17 mouse cellular contexts compared by ENCODE assay signal in the genomic region with DNA sequence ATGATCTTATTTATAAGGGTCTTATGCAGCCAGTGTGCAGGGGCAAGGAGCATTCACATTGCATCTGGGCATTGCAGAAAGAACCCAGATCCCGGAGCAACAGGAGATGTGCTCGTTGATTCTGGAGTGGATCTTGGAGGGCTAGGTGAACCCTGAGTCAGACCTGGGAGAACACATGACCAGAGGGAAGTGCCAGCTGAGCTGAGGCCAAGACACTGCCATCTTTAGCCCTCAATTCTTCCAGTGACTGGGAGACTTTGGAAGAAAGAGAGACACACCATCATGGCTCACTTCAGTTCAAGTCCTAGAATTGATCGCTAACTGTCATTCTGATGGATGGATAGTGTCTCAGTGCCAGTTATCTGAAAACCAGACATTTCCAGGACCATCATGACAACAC. TPM values are rescaled to one million over a fixed set of nuclear protein-coding genes. Genes with fewer than 3 reads are reported as not detected.
DNase-seq lines count a peak whose midpoint lies in the region; ATAC-seq and TF ChIP-seq lines count a peak whose summit lies in the region.
"Had no signal": no experiment of that assay in that cellular context is flagged by ENCODE, and none has a peak within 500 bp of the region (broad histone marks: within the 10 kb centered on the region; RNA-seq: fewer than 3 reads in every experiment).

No protein-coding gene starts in this region.

- H3K27ac ChIP-seq in hindbrain, postnatal 0 days = no peak overlapping the region
- H3K27ac ChIP-seq in hindbrain, embryonic 13.5 days = no peak overlapping the region
- H3K27ac ChIP-seq: embryonic facial prominence, embryonic 13.5 days; embryonic facial prominence, embryonic 15.5 days; forebrain, embryonic 10.5 days; forebrain, embryonic 12.5 days had no signal

- no peaks in the 10 kb centered on the region for H3K4me1 ChIP-seq in hindbrain, postnatal 0 days (ENCODE audit: insufficient read depth, low read length)
- no peaks in the 10 kb centered on the region for H3K4me1 ChIP-seq in hindbrain, embryonic 13.5 days (replicated peaks)
- H3K4me1 ChIP-seq: embryonic facial prominence, embryonic 13.5 days; embryonic facial prominence, embryonic 15.5 days; forebrain, embryonic 12.5 days had no signal

- H3K4me3 ChIP-seq in hindbrain, postnatal 0 days (ENCODE audit: low read length) = no peak overlapping the region
- no peak overlapping the region for H3K4me3 ChIP-seq in hindbrain, embryonic 13.5 days
- H3K4me3 ChIP-seq: embryonic facial prominence, embryonic 13.5 days; embryonic facial prominence, embryonic 15.5 days; erythroblast, embryonic 14.5 days; forebrain, embryonic 10.5 days; forebrain, embryonic 12.5 days had no signal

- H3K27me3 ChIP-seq in hindbrain, postnatal 0 days (ENCODE audit: insufficient read depth, low read length) = no peaks in the 10 kb centered on the region
- no peaks in the 10 kb centered on the region for H3K27me3 ChIP-seq in hindbrain, embryonic 13.5 days
- H3K27me3 ChIP-seq: embryonic facial prominence, embryonic 13.5 days; embryonic facial prominence, embryonic 15.5 days; forebrain, embryonic 12.5 days had no signal

- DNase-seq in cerebellum, postnatal 14 days = peak; percentile 23 to 38
- no peak for DNase-seq in cerebellum, adult 9-11 months
- DNase-seq in hindbrain, postnatal 0 days (ENCODE audit: low spot score) = peak; percentile 15
- DNase-seq: adrenal gland, adult 2 months; adrenal gland, postnatal 10 days; adrenal gland, postnatal 25 days; embryo, embryonic 11 days had no signal

- 78% methylated on average over 3 of the region's 3 CpGs for WGBS in hindbrain, postnatal 0 days
- WGBS in hindbrain, embryonic 13.5 days = 95% methylated on average over 3 of the region's 3 CpGs

- TF ChIP-seq CTCF in hindbrain, postnatal 0 days (IDR thresholded peaks at IDR 0.05; ENCODE audit: low read depth) = no peak

- no peak overlapping the region for H3K9ac ChIP-seq in hindbrain, postnatal 0 days (replicated peaks; ENCODE audit: low read length)
- no peak overlapping the region for H3K9ac ChIP-seq in hindbrain, embryonic 13.5 days
- H3K9ac ChIP-seq: embryonic facial prominence, embryonic 13.5 days; embryonic facial prominence, embryonic 15.5 days; forebrain, embryonic 12.5 days had no signal

- ATAC-seq in hindbrain, postnatal 0 days = 0 out of 2 replicates have a peak, but pooled peaks have one; percentile 13
- ATAC-seq in hindbrain, embryonic 13.5 days (ENCODE audit: low FRiP score) = no peak

- no peaks in the 10 kb centered on the region for H3K36me3 ChIP-seq in hindbrain, postnatal 0 days (ENCODE audit: insufficient read depth, low read length)
- no peaks in the 10 kb centered on the region for H3K36me3 ChIP-seq in hindbrain, embryonic 13.5 days
- H3K36me3 ChIP-seq: embryonic facial prominence, embryonic 13.5 days; embryonic facial prominence, embryonic 15.5 days; forebrain, embryonic 10.5 days; forebrain, embryonic 12.5 days had no signal

- no peak overlapping the region for H3K4me2 ChIP-seq in hindbrain, postnatal 0 days (ENCODE audit: low read depth, low read length)
- no peak overlapping the region for H3K4me2 ChIP-seq in hindbrain, embryonic 13.5 days
- H3K4me2 ChIP-seq: embryonic facial prominence, embryonic 13.5 days; embryonic facial prominence, embryonic 15.5 days; forebrain, embryonic 12.5 days had no signal

- no peaks in the 10 kb centered on the region for H3K9me3 ChIP-seq in hindbrain, postnatal 0 days (ENCODE audit: low read length)
- no peaks in the 10 kb centered on the region for H3K9me3 ChIP-seq in hindbrain, embryonic 13.5 days
- H3K9me3 ChIP-seq: embryonic facial prominence, embryonic 13.5 days; embryonic facial prominence, embryonic 15.5 days; forebrain, embryonic 10.5 days; forebrain, embryonic 12.5 days had no signal

RNA-seq across cellular contexts. Expression of gene Ttc29, which starts 41.9 kb away (rescaled TPM):
- 0.72 and 0.84 TPM in 2 replicates for total RNA-seq in hindbrain, postnatal 0 days (2014; rRNA removed)
- 0.69 and 0.87 TPM in 2 replicates for polyA plus RNA-seq in hindbrain, postnatal 0 days (2015; fragmentation: Nextera tagmentation; extraction: Ambion mirVana)
- polyA plus RNA-seq in hindbrain, embryonic 13.5 days (2015; fragmentation: Nextera tagmentation; extraction: Ambion mirVana) = 0.54 and 1.5 TPM in 2 replicates
- total RNA-seq: adrenal gland, adult 2 months; adrenal gland, postnatal 10 days; adrenal gland, postnatal 25 days; adrenal gland, postnatal 4 days; common myeloid progenitor, adult 5-6 weeks; MEL had no signal
- polyA plus RNA-seq: adrenal gland, adult 2 months; C2C12; embryonic facial prominence, embryonic 13.5 days; erythroblast, embryonic 14.5 days had no signal
